Mouse (Mus musculus): Measurements from ENCODE around the gene Zfp69.

GRCm38 (mm10) chr4:121001042-121001441 lies 49.5 kb upstream of the Zfp69 start:
- TF ChIP-seq CTCF (IDR thresholded peaks at IDR 0.05; ENCODE audit: borderline replicate concordance, insufficient read depth, low read length) (no peak), POLR2A (IDR thresholded peaks at IDR 0.05; ENCODE audit: low read depth, low read length) (no peak)

Data from embryonic fibroblast, embryonic 13.5 days (primary cell).